Mouse (Mus musculus): ENCODE results near the gene Cyp4f16. TPM values are rescaled to one million over a fixed set of nuclear protein-coding genes. Genes with fewer than 3 reads are reported as not detected.
"Not testable (repeated sequence)": the region's sequence is repeated elsewhere in the genome, so short reads cannot be mapped to it uniquely, and the experiment has no call there.

Cyp4f16 gene
- polyA plus RNA-seq (2015; fragmentation: Nextera tagmentation; extraction: Ambion mirVana): 19.9 and 23.4 TPM in 2 replicates

- not testable (repeated sequence) for H3K27ac ChIP-seq, H3K9me3 ChIP-seq, H3K36me3 ChIP-seq, H3K27me3 ChIP-seq
- Histone ChIP-seq H3K4me1 (replicated peaks) (peaks cover 16% of the 10 kb centered on the region), H3K4me3 (peak within 1 kb of the TSS; percentile 46), H3K9ac (peak within 1 kb of the TSS; percentile 68), H3K4me2 (peak within 1 kb of the TSS; percentile 60)
- ATAC-seq (ENCODE audit: low FRiP score): peak; percentile 95
- WGBS: 13% methylated on average over 5 of the region's 5 CpGs
Measured at GRCm38 (mm10) chr17:32536051-32536866, at the start of gene Cyp4f16. TSS of gene Cyp4f16 (plus strand) at chr17:32536558.

- Histone ChIP-seq H3K36me3 (no peaks in the 10 kb centered on the region), H3K4me1 (replicated peaks) (no peaks in the 10 kb centered on the region; the same call in 1 of the 2 replicates), H3K27me3 (peaks cover 23% of the 10 kb centered on the region), H3K4me2 (peak overlapping the region; percentile 43), H3K9ac (0 out of 2 replicates have a peak overlapping the region, but pooled peaks have one; percentile 31), H3K4me3 (peak overlapping the region; percentile 17), H3K9me3 (no peaks in the 10 kb centered on the region), H3K27ac (no peak overlapping the region)
- WGBS: 11% methylated on average over 30 of the region's 30 CpGs
- ATAC-seq (ENCODE audit: low FRiP score): no peak
Measured at GRCm38 (mm10) chr17:32492349-32492980, 43.9 kb upstream of the Cyp4f16 start.

- H3K36me3 ChIP-seq: no peaks in the 10 kb centered on the region
- H3K4me1 ChIP-seq (replicated peaks): no peaks in the 10 kb centered on the region; the same call in 1 of the 2 replicates
- H3K27me3 ChIP-seq: peaks cover 23% of the 10 kb centered on the region
- H3K4me3 ChIP-seq: no peak overlapping the region
- H3K4me2 ChIP-seq: no peak overlapping the region
- peak; percentile 59; the same call in 1 of the 2 replicates for ATAC-seq (ENCODE audit: low FRiP score)
- no peak overlapping the region for H3K9ac ChIP-seq
- H3K27ac ChIP-seq: no peak overlapping the region
- 53% methylated on average over 1 of the region's 1 CpGs for WGBS
- H3K9me3 ChIP-seq: no peaks in the 10 kb centered on the region
Measured at GRCm38 (mm10) chr17:32494601-32495000, 41.8 kb upstream of the Cyp4f16 start.

GRCm38 (mm10) chr17:32500511-32500910, 35.8 kb upstream of the Cyp4f16 start:
- not testable (repeated sequence) for H3K36me3 ChIP-seq; H3K9ac ChIP-seq; H3K4me1 ChIP-seq (replicated peaks); ATAC-seq (ENCODE audit: low FRiP score); H3K9me3 ChIP-seq; H3K4me2 ChIP-seq; H3K27ac ChIP-seq; H3K4me3 ChIP-seq; H3K27me3 ChIP-seq
- WGBS: 83% methylated on average over 4 of the region's 4 CpGs

- Histone ChIP-seq H3K36me3 (no peaks in the 10 kb centered on the region), H3K4me2 (no peak overlapping the region), H3K9me3 (no peaks in the 10 kb centered on the region), H3K4me1 (replicated peaks) (peaks cover 11% of the 10 kb centered on the region), H3K9ac (no peak overlapping the region), H3K4me3 (no peak overlapping the region), H3K27me3 (no peaks in the 10 kb centered on the region), H3K27ac (no peak overlapping the region)
- no peak for ATAC-seq (ENCODE audit: low FRiP score)
- 79% methylated on average over 3 of the region's 3 CpGs for WGBS
Measured at GRCm38 (mm10) chr17:32501051-32501450, 35.3 kb upstream of the Cyp4f16 start.

- no peak overlapping the region for H3K9ac ChIP-seq
- peaks cover 25% of the 10 kb centered on the region for H3K4me1 ChIP-seq (replicated peaks)
- H3K4me2 ChIP-seq: no peak overlapping the region
- no peaks in the 10 kb centered on the region for H3K9me3 ChIP-seq
- no peaks in the 10 kb centered on the region for H3K36me3 ChIP-seq
- H3K27me3 ChIP-seq: no peaks in the 10 kb centered on the region
- no peak overlapping the region for H3K27ac ChIP-seq
- no peak for ATAC-seq (ENCODE audit: low FRiP score)
- 73% methylated on average over 2 of the region's 2 CpGs for WGBS
- H3K4me3 ChIP-seq: no peak overlapping the region
Measured at GRCm38 (mm10) chr17:32503111-32503510, 33.2 kb upstream of the Cyp4f16 start.

- Histone ChIP-seq H3K27ac (peak within 1 kb of the TSS; percentile 84), H3K4me2 (peak within 1 kb of the TSS; percentile 73), H3K27me3 (no peaks in the 10 kb centered on the region), H3K36me3 (peaks cover 9% of the 10 kb centered on the region; the same call in 1 of the 2 replicates), H3K9ac (peak within 1 kb of the TSS; percentile 74), H3K4me3 (peak within 1 kb of the TSS; percentile 47), H3K4me1 (replicated peaks) (peaks cover 25% of the 10 kb centered on the region), H3K9me3 (no peaks in the 10 kb centered on the region)
- 1% methylated on average over 27 of the region's 30 CpGs for WGBS
- peak; percentile 88 for ATAC-seq (ENCODE audit: low FRiP score)
Measured at GRCm38 (mm10) chr17:32505851-32506728, 30.3 kb upstream of the Cyp4f16 start, which contains the start of gene Cyp4f17. TSS of gene Cyp4f17 (plus strand) at chr17:32506050.

- H3K36me3 ChIP-seq: peaks cover 9% of the 10 kb centered on the region; the same call in 1 of the 2 replicates
- peak overlapping the region; percentile 74 for H3K27ac ChIP-seq
- peak overlapping the region; percentile 47 for H3K4me3 ChIP-seq
- peaks cover 25% of the 10 kb centered on the region for H3K4me1 ChIP-seq (replicated peaks)
- no peaks in the 10 kb centered on the region for H3K9me3 ChIP-seq
- peak overlapping the region; percentile 73 for H3K4me2 ChIP-seq
- peak overlapping the region; percentile 74 for H3K9ac ChIP-seq
- 47% methylated on average over 9 of the region's 9 CpGs for whole genome bisulfite sequencing
- H3K27me3 ChIP-seq: no peaks in the 10 kb centered on the region
- peak; percentile 33 for ATAC-seq (ENCODE audit: low FRiP score)
Measured at GRCm38 (mm10) chr17:32506729-32507245, 29.6 kb upstream of the Cyp4f16 start.

GRCm38 (mm10) chr17:32516126-32516525, 20.2 kb upstream of the Cyp4f16 start:
- Histone ChIP-seq H3K9me3 (no peaks in the 10 kb centered on the region), H3K4me1 (replicated peaks) (no peaks in the 10 kb centered on the region), H3K9ac (no peak overlapping the region), H3K27me3 (no peaks in the 10 kb centered on the region), H3K4me2 (no peak overlapping the region), H3K36me3 (peaks cover 20% of the 10 kb centered on the region), H3K4me3 (no peak overlapping the region), H3K27ac (no peak overlapping the region)
- no peak for ATAC-seq (ENCODE audit: low FRiP score)
- WGBS: 75% methylated on average over 5 of the region's 5 CpGs

- Histone ChIP-seq H3K27ac (no peak overlapping the region), H3K4me2 (no peak overlapping the region), H3K36me3 (peaks cover 58% of the 10 kb centered on the region), H3K9ac (no peak overlapping the region), H3K27me3 (no peaks in the 10 kb centered on the region), H3K4me3 (no peak overlapping the region), H3K4me1 (replicated peaks) (no peaks in the 10 kb centered on the region), H3K9me3 (no peaks in the 10 kb centered on the region)
- no peak for ATAC-seq (ENCODE audit: low FRiP score)
- WGBS: 93% methylated on average over 5 of the region's 5 CpGs
Measured at GRCm38 (mm10) chr17:32521981-32522380, 14.4 kb upstream of the Cyp4f16 start.

GRCm38 (mm10) chr17:32522386-32522785, 14.0 kb upstream of the Cyp4f16 start:
- Histone ChIP-seq H3K27ac (no peak overlapping the region), H3K9ac (no peak overlapping the region), H3K36me3 (peaks cover 58% of the 10 kb centered on the region), H3K4me1 (replicated peaks) (no peaks in the 10 kb centered on the region), H3K4me2 (no peak overlapping the region), H3K4me3 (no peak overlapping the region), H3K27me3 (no peaks in the 10 kb centered on the region), H3K9me3 (no peaks in the 10 kb centered on the region)
- 93% methylated on average over 4 of the region's 4 CpGs for WGBS
- ATAC-seq (ENCODE audit: low FRiP score): no peak
